Mouse (Mus musculus) B cell, adult 2 months (primary cell): Measurements from ENCODE around the gene Nom1.
A peak's percentile ranks its signal among the peaks of the same experiment; 100 is the strongest.
"Not testable (repeated sequence)": the region's sequence is repeated elsewhere in the genome, so short reads cannot be mapped to it uniquely, and the experiment has no call there.

Experiments used
- DNase-seq, 2 experiments: peaks; one replicate each; pipeline ENCODE4 v3.0.0; 2022

The Nom1 gene

DNA sequence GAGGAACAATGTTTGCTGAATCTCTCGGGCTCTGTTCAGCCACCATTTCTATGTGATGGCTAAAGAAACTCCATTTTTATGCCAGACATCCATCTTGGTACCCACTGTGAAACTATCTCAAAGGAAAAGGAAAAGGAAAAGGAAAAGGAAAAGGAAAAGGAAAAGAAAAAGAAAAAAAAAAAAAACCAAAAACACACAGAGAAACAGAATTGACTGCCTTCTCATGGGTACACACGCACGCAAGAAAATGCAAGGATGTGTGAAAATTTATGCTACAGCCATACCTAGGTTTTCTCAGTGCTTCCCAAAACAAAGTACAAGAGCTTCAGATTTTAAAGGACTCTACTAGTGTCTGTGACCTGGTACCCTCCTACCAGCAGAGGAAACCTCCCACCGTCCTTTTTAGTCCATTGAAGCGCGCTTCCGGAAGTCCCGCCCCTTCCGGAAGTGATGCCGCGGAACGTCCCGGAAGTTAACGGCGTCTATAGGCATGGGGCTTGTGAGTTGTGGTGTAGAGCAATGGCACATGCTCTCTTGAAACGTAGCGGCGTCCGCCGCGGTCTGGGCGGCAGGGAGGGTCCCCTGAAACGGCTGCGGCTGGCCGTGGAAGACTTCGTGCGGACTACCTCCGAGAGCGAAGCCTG is at the start of gene Nom1:
TSS of gene Nom1 (plus strand) at position 437 of the 644 bp plus-strand sequence.
- peak; percentile 95 for DNase-seq

DNA sequence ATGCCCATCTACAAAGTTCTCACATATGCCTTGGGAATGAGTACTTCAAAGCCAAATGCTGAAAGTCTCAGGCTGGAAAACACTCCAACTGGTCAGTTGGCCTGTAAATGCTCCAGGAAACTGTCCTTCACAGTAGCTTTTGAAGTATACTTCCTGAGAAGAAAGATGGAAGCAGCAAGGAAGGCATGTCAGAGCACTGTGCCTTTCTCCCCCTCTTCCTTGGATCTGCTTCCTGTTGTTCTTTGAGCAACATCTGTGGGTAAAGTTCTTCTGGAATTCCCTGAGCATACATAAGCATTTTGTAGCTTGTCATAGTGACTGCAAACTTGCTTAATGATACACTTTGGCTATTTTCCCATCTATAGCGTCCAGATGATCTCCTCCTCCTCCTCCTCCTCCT is 46.9 kb upstream of the Nom1 start:
- no peak for DNase-seq

DNA sequence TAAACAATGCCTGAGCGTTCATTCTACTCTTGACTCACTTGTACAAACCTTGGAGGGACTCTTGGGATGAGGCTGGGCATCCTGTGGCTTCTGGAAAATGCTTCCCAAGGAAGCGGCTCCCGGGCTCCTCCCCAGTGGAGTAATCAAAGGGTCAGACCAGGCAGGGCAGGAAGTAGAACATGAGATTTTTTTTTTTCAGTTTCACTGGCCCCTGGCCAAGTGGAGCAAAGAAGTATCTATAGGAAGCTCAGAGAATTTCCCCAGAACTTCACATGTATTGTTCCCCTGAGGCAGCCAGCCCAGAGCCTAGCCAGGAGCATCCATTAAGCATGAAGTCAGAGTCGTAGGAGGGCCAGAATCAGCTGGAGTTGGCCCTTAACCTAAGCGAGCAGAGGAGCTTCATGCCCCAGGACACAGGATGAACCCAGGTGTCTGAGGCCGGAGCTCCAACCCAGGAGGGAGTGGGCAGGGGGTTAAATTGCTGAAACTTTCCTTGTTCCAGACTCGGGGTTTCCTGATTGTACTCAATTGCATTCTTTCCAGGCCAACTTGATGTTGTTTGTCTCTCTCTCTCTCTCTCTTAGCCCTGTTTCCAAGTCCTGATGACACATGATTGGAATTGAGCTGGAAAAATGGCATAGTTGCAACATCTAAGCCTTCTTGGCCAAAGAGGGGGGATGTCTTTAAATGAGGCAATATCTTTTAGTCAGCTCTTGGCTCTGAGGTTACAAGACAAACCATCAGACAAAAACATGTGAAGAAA is 46.1 kb upstream of the Nom1 start:
- DNase-seq = no peak

DNA sequence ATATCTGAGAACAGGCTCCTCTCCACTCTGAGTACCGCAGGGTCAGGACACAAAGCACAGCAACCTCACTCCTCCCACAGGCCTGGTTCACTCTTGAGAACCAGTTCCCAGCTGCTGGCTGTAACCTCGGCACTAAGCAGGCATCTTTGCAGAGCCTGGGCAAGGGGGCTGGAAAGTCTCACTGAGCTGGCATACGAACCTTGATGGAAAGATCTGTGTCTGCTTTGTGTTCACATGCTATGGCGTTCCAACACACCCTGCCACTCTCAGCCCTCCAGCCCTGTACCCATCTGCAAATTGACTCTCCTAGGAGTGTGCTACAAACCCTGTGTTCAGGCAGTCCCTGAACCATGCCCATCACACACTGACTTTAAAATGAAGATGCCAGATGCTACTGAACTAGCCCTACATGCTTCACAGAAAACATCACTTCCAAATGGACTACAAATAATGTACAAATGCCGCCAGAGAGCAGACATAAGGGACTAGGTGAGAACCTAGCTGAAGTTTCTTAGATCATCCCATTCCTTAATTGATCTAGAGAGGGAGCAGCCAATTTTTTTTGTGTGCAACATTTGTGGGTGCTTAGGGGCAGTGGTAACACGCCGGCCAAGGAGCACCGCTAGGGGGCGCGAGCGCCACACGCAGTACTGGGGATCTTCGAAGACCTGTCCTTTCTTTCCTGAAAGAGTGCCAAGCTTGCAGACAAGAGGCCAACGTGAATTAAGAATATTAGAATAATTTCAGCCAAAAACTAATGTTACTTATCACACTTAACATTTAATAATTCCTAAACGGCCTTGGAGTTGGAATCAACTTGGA is 45.3 kb upstream of the Nom1 start:
- peak; percentile 80 to 81 for DNase-seq

DNA sequence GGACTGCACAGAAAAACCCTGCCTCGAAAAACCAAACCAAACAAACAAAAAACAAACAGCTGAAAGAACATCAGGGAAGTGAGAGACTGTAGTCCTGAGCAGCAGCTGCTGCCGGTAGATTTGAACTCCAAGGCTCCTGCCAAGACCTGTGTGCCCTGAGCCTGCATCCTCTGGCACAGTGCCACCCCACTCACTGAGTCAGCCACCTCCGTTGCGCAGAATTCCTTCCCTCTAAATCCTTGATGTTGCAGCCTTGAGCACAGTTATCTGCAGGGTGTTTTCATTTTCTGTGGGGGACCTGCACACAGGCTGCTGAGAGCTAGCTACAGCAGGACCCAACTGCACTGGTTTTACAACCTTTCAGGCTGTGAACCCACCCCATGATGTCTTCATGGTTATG is 36.0 kb upstream of the Nom1 start:
- no peak for DNase-seq

DNA sequence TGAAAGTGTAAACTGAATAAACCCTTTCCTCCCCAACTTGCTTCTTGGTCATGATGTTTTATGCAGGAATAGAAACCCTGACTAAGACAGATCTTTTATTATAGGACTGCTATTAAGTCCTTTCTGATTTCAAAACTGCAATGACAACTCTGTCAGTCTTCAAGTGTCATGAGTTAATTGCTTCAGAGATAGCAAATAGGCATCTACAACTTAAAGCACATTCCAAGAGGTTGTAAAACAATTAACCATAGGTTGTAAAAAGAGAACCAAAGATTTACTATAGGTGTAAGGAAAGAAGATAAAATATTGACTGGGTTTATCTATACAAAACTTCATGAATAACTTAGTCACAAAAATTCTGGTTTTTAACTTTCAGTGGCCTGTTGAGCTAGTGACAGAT is 23.6 kb upstream of the Nom1 start:
- DNase-seq = no peak

DNA sequence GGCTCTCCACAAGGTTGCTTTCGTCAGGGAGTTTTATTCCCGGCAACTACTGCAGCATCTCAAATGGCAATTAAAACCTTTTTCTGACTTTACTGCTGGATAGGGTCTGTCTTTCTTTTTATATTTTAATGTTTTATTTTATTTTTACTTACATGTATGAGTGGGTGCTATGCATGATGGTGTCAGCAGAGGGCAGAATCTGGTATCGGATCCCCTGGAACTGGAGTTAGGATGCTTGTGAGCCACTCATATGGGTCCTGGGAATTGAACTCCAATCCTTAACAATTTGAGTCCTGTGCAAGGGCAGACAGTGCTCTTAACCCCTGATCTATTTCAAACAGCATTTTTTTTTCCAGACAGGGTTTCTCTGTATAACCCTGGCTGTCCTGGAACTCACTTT is 21.4 kb upstream of the Nom1 start:
- no peak for DNase-seq

DNA sequence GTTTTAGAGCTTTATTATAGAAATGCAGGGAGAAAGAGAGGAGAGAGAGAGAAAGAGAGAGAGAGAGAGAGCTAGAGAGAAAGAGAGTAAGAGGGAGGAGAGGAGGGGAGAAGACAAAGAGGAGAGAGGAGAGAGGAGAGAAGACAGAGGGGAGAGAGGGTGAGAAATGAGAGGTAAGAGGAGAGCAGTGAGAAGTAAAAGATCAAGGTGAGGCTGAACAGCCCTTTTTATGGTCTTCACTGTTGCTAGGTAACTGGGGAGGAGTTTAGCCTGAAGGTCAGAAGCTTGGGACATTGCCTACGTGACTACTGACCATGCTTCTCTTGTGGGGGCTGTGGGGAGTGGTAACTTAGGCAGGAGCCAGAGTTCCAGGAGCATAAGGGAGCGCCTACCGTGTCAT is 11.1 kb upstream of the Nom1 start:
- not testable (repeated sequence) for DNase-seq

DNA sequence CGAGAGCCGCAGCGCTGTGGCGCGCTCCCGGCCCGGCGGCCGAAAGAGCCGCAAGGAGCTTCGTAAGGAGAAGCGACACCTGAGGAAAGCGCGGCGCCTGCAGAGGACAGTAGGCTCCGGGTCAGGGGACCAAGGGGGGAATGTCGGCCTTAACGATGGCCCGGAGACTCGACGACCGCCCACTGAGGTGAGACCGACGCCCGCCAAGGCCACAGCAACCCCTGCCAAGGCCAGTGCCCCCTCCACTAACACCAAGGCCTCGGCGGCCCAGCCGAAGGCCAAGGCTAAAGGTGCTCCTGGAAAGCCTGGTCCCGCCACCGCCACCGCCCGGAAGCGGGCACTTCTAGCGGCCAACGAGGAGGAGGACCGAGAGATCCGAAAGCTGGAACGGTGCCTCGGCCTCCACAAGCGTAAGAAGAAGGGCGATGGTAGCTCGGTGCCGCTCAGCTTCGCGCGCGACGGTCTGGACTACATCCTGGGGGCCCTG is 451 bp downstream of the Nom1 start:
- DNase-seq = no peak

DNA sequence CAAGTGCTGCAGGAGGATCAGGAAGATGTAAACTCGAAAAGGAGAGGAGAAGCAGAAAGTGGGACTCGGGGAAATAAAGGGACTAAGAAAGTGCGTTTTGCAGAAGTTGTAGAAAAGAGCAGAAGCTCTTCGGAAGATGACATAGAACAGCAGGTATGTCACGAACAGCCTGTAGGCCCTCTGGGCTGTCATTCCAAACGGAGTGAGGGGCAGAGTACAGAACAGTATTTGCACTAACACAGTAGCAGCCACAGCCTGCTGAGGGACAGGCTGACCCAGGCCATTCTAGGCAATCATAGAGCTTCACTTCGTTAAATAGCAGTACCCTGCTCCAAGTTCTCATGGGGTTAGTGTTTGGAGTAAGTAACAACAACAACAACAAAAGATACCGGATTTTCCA is 1.0 kb downstream of the Nom1 start:
- no peak for DNase-seq

DNA sequence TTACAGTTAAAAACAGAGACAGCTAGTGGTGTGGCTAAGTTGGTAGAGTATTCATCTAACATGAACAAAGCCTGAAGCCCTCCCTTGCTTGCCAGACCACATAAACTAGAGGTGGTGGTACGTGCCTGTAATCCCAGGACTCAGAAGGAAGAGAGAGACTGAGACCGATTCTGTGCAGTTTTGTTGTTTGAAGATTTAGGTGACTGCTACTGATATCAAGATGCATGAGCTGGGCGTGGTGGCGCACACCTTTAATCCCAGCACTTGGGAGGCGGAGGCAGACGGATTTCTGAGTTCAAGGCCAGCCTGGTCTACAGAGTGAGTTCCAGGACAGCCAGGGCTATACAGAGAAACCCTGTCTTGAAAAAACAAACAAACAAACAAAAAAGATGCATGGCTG is 2.3 kb downstream of the Nom1 start:
- DNase-seq = not testable (repeated sequence)

DNA sequence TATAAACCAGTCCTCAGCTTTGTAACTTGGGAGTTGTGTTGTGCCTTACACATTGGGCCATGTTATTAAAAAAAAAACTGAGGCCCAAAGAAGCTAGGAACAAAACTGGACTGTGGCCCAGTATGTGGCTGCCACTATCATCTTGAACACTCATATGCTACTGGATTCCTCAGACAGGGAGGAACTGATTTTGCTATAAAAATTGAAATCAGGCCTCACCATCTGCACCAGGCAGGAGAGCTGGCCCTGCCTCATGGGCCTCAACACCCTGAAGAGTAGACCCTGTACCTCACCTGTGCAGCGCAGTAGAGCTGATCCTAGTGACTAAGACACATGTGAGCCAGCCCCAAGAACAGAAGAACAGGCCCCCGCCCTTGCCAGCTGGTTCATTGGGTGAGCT is 10.8 kb downstream of the Nom1 start:
- no peak for DNase-seq

DNA sequence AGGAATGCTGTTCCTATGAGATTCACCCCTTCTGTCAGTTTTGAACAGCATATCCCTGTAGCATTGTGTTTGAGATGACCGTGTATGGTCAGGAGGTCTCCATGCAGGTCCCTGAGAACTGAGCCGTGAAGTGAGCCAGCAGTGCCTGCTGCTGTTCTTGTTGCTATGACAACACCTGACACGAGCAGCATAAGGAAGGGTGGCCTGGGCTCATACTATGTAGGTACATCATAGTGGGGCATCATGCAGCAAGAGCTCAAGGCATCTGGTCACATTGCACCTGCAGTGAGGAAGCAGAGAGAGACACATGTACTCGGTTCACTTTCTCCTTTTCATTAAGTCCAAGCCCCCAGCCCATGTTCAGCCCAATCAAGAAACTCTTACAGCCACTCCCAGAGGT is 17.9 kb downstream of the Nom1 start:
- no peak for DNase-seq

DNA sequence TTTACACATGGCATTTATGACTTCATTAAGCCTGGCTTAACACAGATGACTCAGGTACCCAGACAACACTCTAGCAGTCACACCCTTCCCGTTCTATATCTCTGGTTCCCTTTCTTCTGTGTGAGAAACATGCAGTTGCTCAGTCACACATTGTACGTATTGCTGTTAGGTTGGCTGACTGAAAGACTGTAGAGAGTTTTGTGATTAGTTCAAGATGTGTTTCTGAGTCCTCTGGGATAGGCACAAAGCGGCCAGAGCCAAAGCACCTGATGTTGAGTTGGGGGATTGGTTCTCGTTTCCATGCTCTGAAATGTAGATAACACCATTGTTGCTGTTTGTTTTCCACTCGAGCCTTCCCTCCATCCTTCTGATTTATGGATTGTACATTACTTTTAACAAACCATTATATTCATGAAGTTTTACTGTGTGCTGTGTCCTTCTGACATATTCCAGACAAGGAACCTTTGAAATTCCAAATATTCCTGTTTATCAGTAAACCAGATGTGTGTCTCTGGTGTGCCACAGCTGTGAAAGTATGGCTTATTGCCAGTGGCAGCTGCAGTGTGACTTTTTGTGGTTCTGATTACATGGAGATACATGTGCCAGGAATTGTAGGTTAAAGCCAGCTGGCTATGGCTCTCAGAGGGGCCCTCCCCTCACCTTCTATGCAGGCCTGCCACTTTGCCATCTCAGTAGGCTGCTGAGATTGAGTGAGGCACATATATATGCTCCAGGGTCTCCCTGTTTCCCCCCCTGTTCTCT is 22.6 kb downstream of the Nom1 start:
- DNase-seq = no peak

DNA sequence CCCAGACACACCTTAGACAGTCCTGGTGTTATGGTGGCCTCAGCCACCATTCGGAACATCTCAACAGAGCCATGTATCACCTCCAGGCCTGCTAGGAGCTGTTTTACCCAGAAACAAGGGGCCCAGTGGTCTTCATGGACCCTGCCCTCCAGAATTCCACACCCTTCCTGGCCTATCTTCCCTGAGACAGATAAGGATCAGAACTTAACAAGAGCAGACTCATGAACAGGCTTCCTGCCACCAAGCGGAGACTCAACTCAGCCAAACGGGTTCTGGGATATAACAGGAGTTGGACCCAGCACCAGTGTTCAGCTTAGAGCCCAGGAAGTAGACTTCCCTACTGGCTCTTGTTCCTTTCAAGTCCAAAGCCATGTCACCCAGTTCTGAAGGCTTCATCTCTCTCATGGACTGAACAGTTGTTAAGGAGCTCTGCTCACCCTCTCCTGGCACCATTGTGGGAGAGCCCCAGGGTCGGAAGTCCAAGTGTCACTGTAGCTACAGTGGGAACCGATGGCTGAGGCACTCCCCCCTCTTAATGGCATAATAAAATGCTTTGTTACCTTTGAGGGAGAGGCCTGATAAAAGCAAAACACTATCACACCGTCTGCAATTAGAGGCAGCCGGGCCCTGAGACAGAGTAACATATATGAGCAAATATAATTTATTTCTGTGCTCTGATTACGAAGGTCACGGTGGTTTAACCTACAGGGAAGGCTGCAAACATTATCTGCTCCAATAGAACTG is 28.7 kb downstream of the Nom1 start:
- DNase-seq = no peak

DNA sequence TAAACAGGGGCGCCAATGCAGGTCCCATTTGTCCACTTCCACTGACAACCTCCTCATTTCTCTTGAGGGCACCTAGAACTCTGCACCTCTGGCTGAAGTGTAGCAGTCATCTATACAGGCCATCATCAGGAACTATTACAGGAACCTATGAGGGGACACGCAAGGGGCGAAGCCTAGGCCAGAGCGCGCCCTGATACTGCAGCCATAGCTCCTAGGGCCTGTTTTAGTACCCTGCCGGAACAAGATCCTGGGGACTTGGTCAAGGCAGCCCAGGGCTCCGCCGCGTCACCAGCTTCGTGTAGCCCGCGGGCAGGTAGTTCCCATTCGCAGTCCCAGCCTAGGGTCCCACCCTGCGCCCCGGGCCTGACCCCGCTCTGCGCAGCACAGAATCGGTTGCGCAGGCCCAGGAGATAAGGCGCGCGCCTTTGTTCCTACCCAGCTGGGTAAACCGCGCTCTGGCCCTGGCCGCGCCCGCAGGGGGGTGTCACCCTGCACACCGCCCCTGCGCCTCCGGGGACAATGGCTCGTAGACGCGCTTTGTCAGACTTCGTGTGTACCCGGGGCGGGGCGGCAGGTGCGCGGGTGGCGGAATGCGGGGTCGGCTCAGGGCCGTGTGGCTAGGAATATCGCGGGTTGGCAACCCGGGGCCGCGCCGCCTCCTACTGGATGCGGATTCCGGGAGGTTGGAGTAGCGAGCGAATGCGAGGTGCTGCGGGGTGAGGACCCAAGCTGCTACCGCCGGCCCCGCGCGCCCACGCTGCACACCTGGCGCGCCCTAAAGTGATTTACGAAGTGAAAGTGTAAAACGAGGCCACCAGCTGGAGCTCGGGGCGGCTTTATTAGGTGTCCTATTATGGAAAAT is 33.3 kb downstream of the Nom1 start:
- no peak for DNase-seq

DNA sequence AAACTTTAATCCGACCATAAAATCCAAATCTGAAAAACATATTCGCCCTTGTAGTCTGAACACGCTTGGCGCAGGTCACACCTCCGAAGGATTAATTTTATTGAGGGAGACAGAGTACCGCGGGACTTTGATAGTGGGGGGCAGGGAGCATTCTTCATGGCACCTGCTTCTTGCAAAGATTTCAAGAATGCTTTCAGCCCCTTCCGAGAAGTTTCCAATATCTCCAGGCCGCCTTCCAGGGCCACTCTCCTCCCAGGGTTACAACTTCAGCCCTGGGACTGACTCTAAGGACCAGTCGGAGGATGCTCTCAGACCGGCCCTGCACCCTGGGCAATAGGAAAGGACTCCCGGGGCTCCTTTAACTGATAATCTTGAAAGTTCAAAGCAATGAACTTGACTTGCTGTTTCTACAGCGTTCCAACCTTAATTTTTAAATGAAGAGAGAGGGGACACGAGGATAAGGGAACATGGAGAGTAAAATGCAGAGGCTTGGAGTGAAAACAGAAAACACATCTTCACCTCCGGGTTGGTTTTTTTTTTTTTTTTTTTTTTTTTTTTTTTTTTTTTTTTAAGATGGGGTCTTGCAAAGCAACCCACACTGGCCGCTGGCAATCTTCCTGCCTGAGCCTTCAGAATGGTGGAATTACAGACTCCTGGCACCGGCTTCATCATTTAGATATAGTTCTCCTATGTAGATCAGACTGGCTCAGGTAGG is 34.0 kb downstream of the Nom1 start:
- no peak for DNase-seq

DNA sequence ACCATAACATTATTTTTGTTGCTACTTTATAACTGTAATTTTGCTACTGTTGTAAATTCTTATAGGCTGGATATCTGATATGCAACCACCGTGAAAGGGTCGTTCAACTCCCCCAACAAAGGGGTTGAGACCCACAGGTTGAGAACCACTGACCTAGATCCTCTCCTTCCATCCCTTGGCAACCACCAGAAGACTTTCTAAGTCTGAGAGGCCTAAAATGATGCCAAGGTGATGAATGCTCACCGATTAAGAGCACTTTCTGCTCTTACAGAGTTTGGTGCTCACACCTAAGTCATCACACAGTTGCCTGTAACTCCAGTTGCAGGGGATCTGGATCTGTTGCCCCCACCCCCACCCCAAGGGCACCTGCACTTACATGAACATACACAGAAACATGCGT is 35.0 kb downstream of the Nom1 start:
- no peak for DNase-seq

DNA sequence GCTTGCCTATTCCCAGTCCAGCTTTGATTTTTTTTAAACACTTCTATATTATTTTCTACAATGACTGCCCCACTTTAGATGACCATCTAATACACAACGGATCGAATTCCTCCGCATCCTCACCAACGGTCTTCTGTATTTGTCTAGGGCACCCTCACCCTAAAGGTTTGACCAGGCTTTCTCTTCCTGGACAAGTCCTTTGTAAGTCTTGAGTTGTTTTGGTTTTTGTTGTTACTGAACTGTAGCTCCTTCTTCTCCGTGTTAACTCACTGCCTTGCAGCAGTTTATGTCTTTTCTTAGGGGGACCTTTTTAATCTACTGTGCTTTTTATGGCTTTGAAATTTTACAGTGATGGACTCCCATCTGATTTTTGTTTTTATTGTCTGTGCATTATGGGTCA is 35.8 kb downstream of the Nom1 start:
- no peak for DNase-seq

DNA sequence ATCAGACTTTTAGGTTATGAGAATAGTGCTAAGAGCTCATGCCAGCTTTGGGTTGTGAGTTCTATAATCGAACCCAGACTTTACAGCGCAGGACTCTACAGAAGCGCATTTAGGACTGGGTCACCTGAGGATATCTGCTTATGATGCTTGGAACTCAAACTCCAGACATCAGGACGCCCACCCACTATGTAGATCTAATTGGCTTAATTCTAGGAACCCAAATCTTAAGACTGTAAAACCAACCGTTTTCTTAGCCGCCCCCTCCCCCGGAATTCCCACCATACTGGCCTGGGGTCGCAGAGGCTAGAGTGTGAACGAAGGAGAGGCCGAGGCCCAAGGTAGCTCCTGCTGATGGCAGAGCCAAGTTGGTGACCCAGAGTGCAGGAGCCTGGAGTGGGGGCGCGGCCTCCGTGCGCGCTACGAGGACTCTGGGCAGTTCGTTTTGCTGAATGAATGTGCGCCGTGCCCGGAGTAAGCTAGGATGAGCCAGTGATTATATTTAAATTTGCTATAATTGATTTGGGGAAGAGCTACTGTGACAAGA is 36.5 kb downstream of the Nom1 start:
- no peak for DNase-seq
